Mouse (Mus musculus) brain, embryonic 14.5 days (tissue): ENCODE measurements at regions not wholly inside any gene's neighbourhood (a gene's known extent, or its start where the extent isn't known, plus 50 kb on each side); places are given as distances from the start of the nearest gene placed in this dataset.

Source experiments
- CTCF ChIP-seq: fragments of 200-500 bp; IDR thresholded peaks from 2 replicates; pipeline ENCODE4 v1.5.1; 2012; ENCODE audit warnings: inconsistent platforms, mild to moderate bottlenecking, moderate library complexity, borderline replicate concordance; ENCODE audit not compliant: insufficient read depth, insufficient read length; ENCODE audit errors: extremely low read depth
- POLR2A ChIP-seq: fragments of 200-500 bp; IDR thresholded peaks from 2 replicates; pipeline ENCODE4 v1.6.1; 2012; ENCODE audit warnings: mild to moderate bottlenecking, inconsistent platforms, borderline replicate concordance; ENCODE audit not compliant: poor library complexity, insufficient read depth, insufficient read length, severe bottlenecking; ENCODE audit errors: extremely low read depth

DNA sequence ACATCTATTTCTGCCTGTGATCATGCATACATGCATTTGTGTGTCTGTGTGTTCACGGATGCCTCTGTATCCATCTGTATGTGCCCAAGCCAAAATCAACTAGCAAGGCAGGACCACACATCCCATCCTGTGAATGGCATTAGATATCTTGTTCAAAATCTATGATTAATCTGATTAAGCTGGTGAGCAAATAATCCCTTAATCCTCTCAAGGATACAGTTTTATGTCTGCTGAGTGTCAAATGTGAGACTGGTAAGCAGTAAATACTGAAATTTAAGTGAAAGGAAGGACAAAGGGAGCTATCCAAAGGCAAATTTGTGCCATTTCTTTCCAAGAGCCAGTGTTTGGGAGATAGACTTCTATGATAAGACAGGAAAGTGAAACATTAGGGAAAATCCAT lies 683.4 kb downstream of the Cypt12 start:
- TF ChIP-seq CTCF (no peak), POLR2A (no peak)
